Mouse (Mus musculus): ENCODE results near the gene Tex2.

DNA sequence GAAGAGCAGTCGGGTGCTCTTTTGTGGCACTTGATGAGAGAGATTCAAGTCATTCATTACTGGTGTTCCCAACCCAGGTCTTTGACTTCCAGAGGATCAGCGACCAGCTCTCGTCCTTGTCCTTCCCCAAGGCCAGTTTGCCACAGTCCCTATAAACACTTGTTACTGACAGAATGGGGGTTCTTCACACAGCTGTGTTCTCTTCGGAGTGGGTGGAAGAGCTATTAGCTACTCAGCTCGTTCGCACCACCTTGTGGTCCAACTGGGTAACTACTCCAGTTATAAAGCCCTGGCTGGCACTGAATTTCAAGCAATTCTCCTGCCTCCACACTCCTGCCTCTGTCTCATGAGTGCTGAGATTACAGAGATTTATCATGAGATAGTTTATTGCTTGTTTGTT, 14.5 kb upstream of the Tex2 start:
- TF ChIP-seq POLR2A (IDR thresholded peaks at IDR 0.05; ENCODE audit: low read depth, low read length) (no peak), CTCF (conservative IDR thresholded peaks at IDR 0.05; ENCODE audit: insufficient read depth, insufficient read length, low read depth, low read length) (peak; percentile 94)
